Mouse (Mus musculus): Measurements from ENCODE around the gene Vps13d.

Vps13d gene

DNA sequence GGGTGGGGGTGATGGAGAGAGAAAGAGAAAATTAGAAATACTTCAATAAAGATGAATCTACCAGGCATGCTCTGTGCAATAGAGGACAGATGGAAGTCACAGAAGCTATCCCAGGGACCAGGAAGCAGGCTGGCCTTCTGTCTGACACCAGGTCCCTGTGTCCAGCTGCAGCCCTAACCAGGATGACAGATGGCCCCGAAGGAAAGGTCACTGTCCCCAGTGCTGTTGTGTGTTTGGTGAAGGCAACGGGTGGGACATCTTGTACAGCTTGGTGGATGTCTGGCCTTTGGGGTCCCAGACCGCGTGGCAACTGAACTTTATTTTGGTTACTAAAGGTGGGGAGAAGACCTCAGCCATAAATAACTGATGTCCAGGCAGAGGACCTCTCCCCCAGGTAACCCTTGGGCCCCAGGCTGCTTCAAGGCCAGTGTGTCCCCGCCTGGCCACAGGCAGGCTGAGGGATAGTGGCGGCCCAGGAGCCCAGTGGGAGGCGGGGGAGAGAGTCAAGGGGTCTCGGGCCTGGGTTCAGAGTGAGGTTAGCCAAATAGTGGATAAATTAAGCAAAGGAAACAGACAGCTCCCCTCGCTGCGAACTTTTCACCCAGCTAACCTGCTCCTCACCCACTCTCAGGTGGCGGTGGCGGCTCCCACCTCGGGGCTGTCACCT is 253.9 kb downstream of the Vps13d start:
- no peak for DNase-seq (ENCODE audit: low spot score)

DNA sequence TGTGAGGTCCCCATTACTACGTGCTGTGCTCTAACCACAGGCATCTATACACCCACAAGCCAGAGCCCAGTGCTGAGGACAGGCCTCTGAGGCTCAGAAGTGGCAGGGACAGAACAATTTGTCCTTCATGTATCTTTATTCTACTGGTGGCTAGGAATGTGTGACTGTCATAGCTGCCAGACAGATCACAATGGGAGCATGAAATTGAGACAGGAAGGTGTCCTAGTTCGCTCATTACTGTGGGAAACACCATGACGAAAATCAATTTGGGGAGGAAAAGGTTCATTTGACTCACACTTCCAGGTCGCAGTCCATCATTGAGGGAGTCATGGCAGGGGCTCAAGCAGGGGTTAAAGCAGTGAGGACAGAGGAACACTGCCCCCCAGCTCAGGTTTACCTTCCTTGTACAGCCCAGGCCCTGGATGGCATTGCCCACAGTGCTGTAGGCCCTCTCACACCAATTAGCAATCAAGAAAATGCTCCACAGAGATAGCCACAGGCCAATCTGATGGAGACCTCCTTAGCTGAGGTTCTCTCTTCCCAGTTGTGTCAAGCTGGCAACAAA is 254.9 kb downstream of the Vps13d start:
- no peak for DNase-seq (ENCODE audit: low spot score)

DNA sequence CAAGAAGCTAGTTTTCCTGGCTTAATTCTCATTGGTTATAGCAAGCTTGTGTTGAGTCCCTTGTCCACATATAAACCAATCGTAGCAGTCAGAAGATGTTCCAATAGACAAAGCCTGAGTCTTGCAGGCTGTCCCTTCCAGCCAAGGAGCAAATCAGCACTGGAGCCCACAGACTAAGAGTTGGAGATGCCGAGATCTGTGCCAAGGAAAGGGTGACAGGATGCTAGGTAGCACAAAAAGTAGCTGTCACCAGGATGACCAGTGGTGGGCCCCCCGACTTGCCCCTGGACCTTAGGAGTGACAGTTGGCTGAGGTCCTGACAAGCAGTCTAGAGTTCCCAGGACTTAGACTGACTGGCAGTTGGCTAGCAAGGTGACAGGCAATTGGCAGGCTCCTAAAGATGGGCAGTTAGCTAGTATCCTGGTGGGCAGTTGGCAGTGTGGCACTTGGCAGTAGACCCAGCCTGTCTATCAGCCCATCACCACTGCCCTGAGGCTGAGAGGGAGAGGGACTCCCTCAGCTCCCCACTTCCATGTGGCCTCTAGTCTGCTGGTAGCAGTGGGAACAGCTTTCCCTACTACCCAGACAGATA is 258.1 kb downstream of the Vps13d start:
- DNase-seq (ENCODE audit: low spot score) = no peak

DNA sequence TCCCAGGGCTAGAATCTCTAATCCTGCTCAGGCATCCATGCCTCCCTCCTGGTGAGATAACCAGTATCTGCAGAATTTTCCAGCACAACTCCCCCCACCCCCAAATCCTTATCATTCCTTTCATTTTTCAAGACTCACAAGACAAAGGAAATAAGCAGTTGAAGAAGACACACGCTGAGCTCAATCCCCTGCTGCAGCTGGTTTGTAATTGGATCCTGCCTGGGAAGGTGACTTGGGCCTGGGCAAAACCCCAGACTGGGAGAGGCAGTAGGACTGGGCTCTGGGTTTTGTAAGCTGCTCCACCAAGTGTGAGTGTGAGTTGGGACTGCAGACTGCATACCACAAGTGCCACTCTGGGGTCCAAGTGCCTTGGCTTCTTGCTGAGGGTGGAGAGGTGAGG is 260.3 kb downstream of the Vps13d start:
- DNase-seq (ENCODE audit: low spot score) = no peak

DNA sequence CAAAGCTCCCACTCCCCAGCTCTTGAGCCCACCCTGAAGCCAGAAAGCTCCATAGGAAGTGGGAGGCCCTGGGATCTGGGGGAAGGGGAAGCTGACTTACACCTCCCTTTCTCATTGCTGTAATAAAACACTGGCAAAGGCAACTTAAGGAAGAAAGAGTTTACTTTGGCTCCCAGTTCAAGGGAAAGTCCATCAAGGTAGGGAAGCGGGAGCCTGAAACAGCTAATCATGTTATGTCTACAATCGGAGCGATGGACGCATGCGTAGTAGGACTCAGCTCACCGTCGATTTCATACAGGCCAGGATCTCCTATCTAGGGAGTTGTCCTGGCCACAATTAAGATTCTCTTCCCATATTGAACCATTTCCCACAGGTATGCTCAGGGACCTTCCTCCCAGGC is 263.6 kb downstream of the Vps13d start:
- DNase-seq (ENCODE audit: low spot score) = no peak

DNA sequence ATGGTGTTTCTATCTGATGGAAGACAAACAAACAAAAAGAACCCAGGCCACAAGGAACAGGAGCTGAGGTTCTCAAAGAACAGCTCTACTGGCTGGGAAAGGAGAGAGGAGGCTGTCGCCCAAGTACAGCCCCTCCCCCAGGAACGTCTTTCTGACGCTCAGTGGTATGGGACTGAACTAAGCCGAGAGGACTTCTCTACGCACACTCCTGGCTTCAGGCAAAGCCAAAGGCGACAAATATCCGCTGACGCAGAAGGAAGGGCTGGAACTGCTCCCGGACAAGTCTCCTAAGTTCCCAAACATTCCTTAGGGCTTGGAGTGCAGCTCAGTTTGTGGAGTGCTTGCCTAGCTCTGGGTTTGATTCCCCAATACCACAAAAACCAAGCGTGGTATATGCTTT is 264.4 kb downstream of the Vps13d start:
- no peak for DNase-seq (ENCODE audit: low spot score)

DNA sequence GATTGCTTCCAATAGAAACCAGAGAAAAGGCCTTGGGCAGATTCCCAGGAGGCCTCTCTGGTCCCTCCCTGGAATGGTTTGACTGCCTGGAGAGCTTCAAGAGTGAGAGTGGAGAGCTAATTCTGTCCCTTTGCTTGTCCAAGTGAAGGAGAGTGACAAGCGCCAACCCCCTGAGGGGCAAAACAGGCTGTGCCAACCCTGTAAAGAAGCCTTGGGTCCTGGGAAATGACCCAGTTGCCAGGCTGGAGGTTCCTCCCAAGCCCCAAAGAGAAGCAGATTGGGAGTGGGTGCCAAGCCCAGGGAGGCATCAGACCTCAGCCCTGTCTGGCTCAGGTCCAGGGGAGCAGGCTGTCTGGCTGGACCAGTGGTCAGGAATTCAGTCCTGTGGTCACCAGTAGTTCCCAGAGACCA is 265.0 kb downstream of the Vps13d start:
- no peak for DNase-seq (ENCODE audit: low spot score)

DNA sequence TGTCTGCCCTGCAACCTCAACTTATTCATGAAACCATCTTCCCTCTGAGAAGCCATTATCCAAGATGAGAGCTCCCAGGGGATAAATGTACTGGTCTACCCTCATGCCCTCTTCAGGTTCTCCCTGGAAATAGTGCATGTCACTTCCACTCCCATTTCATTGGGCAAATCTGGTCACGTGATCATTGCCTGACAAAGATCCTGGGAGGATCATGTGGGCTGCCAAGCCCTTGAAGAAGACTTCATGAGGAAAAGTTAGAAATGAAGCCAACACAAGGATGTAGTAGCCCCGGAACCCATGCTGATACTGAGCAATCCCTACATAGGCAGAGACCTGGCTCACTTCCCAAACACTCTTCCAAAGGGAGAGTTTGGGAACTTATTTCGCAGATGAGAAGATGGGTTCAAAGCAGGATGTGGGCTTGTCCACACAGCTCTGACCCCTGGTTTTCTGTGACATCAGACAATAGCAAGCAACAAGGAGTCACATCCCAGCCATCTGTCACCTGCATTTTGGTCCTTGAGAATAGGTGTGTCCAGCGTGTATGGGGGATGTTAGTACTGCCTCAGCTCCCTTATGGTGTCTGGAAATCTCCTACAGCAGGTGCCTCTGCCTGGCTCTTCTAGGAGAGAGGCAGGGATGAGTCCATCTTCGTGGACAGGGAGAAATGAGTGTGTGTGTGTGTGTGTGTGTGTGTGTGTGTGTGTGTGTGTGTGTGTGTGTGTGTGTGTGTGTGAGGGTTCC is 265.9 kb downstream of the Vps13d start:
- DNase-seq (ENCODE audit: low spot score) = no peak
